Mouse (Mus musculus) liver, adult 2 months (tissue): ENCODE results near the gene Fga. TPM values are rescaled to one million over a fixed set of nuclear protein-coding genes. Genes with fewer than 3 reads are reported as not detected.
A peak's percentile ranks its signal among the peaks of the same experiment; 100 is the strongest.

Experiments used
- DNase-seq: peaks from one replicate; pipeline ENCODE4 v3.0.0-alpha.2; 2011; ENCODE audit warnings: low read depth, low spot score; ENCODE audit errors: extremely low read depth
- H3K27ac ChIP-seq: fragments of 200-500 bp; replicated peaks from 2 replicates; pipeline ENCODE4 v1.5.1; 2012; ENCODE audit warnings: low read depth, mild to moderate bottlenecking, control low read depth, inconsistent platforms, low read length; ENCODE audit not compliant: insufficient read depth
- H3K27me3 ChIP-seq: fragments of 200-500 bp; 2 replicates; pipeline ENCODE4 v1.6.1; 2012; ENCODE audit warnings: mild to moderate bottlenecking, moderate library complexity, low read length, inconsistent platforms; ENCODE audit not compliant: control insufficient read depth, insufficient read depth
- H3K36me3 ChIP-seq: fragments of 200-500 bp; 2 replicates; pipeline ENCODE4 v1.6.1; 2012; ENCODE audit warnings: low read length, inconsistent platforms; ENCODE audit not compliant: control insufficient read depth, insufficient read depth
- H3K4me1 ChIP-seq: fragments of 200-500 bp; 2 replicates; pipeline ENCODE4 v1.6.1; 2011; ENCODE audit warnings: low read length; ENCODE audit not compliant: control insufficient read depth, insufficient read depth
- H3K4me3 ChIP-seq: fragments of 200-500 bp; 2 replicates; pipeline ENCODE4 v1.5.1; 2011; ENCODE audit warnings: low read depth, mild to moderate bottlenecking, control low read depth, low read length, moderate library complexity; ENCODE audit not compliant: insufficient read depth
- H3K79me2 ChIP-seq: fragments of 200-500 bp; 2 replicates; pipeline ENCODE4 v1.6.1; 2012; ENCODE audit warnings: inconsistent platforms, mild to moderate bottlenecking, low read length, moderate library complexity; ENCODE audit not compliant: control insufficient read depth, insufficient read depth
- H3K9ac ChIP-seq: fragments of 200-500 bp; 2 replicates; pipeline ENCODE4 v1.6.1; 2012; ENCODE audit warnings: low read depth, mild to moderate bottlenecking, control low read depth, inconsistent platforms, low read length
- CTCF ChIP-seq: fragments of 200-500 bp; IDR thresholded peaks from 2 replicates; pipeline ENCODE4 v1.5.1; 2011; ENCODE audit warnings: low read depth, low read length, control low read depth
- POLR2A ChIP-seq: fragments of 200-500 bp; IDR thresholded peaks from 2 replicates; pipeline ENCODE4 v1.6.1; 2011; ENCODE audit warnings: low read length, control low read depth; ENCODE audit not compliant: insufficient read depth; ENCODE audit errors: extremely low read depth
- WGBS: fragments of 180-500 bp; shearing (Covaris S2); methylation state at CpG from one replicate; pipeline ENCODE4 v1.1.7; 2018; 5-methylcytosine and 5-hydroxymethylcytosine counted together
- polyA plus RNA-seq: library from polyadenylated mRNA; depleted of rRNA; stranded (reverse); fragments of >200 nt; gene quantifications from 2 replicates; pipeline ENCODE4 v1.2.3, GENCODE M21; 2012
- total RNA-seq: library from RNA; depleted of rRNA; stranded (reverse); fragments of >200 nt; gene quantifications from 2 replicates; pipeline ENCODE4 v1.2.3, GENCODE M21; 2014

The Fga gene
- total and polyA plus RNA-seq, 2 experiments, result 984 to 3,320 TPM

DNA sequence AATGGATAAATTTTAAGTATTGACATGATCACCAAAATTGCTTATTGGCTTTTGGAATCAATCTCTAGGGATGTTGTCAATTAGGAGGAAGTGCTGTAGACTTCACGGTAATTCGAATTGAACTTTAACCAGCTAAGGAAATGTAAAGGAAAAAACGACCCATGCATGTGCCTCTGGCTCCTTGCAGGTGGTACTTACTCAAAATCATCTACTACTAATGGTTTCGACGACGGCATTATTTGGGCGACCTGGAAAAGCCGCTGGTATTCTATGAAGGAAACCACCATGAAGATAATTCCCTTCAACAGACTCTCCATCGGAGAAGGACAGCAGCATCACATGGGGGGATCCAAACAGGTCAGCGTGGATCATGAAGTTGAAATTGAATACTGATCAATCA is 11.9 kb upstream of the Fga start:
- Histone ChIP-seq H3K36me3 (peaks cover 48% of the 10 kb centered on the region), H3K4me1 (no peaks in the 10 kb centered on the region; the same call in 1 of the 2 replicates), H3K9ac (no peak overlapping the region), H3K79me2 (no peaks in the 10 kb centered on the region; the same call in 1 of the 2 replicates), H3K4me3 (peak overlapping the region; percentile 60; the same call in 1 of the 2 replicates), H3K27ac (no peak overlapping the region; the same call in 1 of the 2 replicates), H3K27me3 (no peaks in the 10 kb centered on the region)
- no peak for DNase-seq
- TF ChIP-seq CTCF (no peak), POLR2A (no peak)
- 25% methylated on average over 10 of the region's 10 CpGs for WGBS

DNA sequence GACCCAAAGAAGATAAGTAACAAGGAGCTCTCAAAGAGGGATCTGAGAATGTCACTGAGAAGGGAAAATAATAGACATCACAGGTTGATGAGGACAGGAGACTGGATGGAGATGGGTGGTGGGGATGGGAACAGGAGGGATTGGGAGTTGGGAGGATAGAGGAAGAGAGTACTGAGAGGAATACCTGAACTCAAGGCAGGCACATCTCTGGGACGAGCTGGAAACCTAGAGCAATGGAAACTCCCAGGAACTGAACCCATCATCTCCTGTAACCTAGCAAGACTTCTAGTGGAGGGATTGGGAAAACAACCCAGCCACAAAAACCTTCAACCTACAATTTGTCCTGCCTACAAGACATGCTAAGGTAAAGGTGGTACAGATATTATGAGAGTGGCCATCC is 9.6 kb upstream of the Fga start:
- no peak for TF ChIP-seq CTCF
- TF ChIP-seq POLR2A, result no peak
- H3K27ac ChIP-seq, result no peak overlapping the region
- 9% methylated on average over 1 of the region's 1 CpGs for WGBS

DNA sequence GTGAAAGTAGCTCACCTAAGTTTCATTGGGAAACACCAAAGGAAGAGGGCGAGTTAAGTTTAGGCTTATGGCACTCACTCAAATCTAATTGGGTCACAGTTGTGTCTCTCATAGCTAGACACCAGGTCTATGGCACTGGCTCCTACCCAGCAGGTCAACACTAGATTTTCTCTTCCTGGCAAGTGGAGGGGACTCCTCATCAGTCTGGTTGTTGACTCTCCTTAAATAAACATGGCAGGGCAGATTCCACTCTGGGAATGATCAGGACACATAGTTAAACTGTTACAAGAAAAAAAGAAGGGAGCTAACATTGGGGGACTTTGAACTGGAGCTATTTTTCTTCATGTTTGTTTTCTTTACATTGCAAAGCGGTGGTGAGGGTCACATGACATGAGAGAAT is 5.5 kb upstream of the Fga start:
- Histone ChIP-seq H3K79me2 (no peaks in the 10 kb centered on the region), H3K4me1 (peaks cover 25% of the 10 kb centered on the region), H3K4me3 (no peak overlapping the region), H3K9ac (no peak overlapping the region), H3K27ac (peak overlapping the region; percentile 84), H3K27me3 (no peaks in the 10 kb centered on the region), H3K36me3 (no peaks in the 10 kb centered on the region)
- WGBS, result 28% methylated on average over 2 of the region's 2 CpGs
- DNase-seq, result peak; percentile 100
- TF ChIP-seq POLR2A, result no peak
- TF ChIP-seq CTCF, result no peak

More for the DNA sequence above, 9.6 kb upstream of the Fga start:
- peak; percentile 72 for DNase-seq
- H3K4me3 ChIP-seq, result no peak overlapping the region
- H3K4me1 ChIP-seq, result peaks cover 9% of the 10 kb centered on the region
- H3K27me3 ChIP-seq, result no peaks in the 10 kb centered on the region
- peaks cover 30% of the 10 kb centered on the region for H3K36me3 ChIP-seq
- H3K79me2 ChIP-seq, result no peaks in the 10 kb centered on the region
- H3K9ac ChIP-seq, result no peak overlapping the region

DNA sequence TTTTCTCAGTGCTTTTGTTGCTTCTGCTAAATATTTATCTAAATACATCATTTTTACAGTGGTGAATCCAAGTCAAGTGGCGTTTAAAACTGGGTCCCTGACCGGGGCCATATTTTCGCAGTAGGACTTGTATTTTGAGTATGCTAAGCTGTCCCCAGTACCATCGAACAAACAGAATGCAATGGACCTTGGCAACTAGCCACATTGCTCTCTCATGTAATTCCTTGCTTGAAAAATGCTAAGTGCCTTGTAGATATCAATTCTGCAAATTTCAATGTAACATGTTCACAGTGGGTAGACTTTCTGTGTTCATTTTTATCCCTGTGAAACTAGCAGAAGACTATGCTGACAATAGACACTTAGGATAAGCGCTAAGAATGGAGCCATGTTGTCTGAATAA is 4.7 kb upstream of the Fga start:
- peak; percentile 84 for DNase-seq
- H3K9ac ChIP-seq, result no peak overlapping the region
- 33% methylated on average over 5 of the region's 5 CpGs for WGBS
- H3K4me1 ChIP-seq, result peaks cover 26% of the 10 kb centered on the region
- TF ChIP-seq CTCF, result no peak
- no peaks in the 10 kb centered on the region for H3K27me3 ChIP-seq
- H3K27ac ChIP-seq, result peak overlapping the region; percentile 84
- no peak overlapping the region for H3K4me3 ChIP-seq
- no peaks in the 10 kb centered on the region for H3K79me2 ChIP-seq
- H3K36me3 ChIP-seq, result no peaks in the 10 kb centered on the region

DNA sequence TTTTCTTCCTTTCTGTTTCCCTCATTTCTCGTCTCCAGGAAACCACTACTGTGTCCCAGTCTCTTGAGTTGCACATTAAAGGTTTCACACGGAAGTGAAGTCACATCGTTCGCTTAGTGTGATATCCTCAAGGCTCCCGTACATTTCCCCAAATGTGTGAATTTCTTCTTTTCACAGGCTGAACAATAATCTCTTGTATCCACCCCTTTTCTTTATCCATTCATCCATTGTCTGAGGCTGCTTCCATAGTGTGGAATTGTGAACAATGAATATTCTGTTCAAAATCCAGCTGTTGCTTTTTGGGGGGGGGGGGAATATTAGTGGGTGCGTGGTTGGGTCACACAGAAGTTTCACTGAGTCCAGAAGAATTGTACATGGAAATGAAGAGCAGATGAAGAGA is 840 bp upstream of the Fga start:
- no peaks in the 10 kb centered on the region for H3K27me3 ChIP-seq
- peak overlapping the region; percentile 73 for H3K27ac ChIP-seq
- 72% methylated on average over 6 of the region's 6 CpGs for WGBS
- H3K79me2 ChIP-seq, result no peaks in the 10 kb centered on the region; the same call in 1 of the 2 replicates
- no peak overlapping the region for H3K4me3 ChIP-seq
- H3K36me3 ChIP-seq, result peaks cover 26% of the 10 kb centered on the region
- TF ChIP-seq CTCF, result no peak
- H3K4me1 ChIP-seq, result peaks cover 29% of the 10 kb centered on the region
- H3K9ac ChIP-seq, result no peak overlapping the region
- no peak for DNase-seq

DNA sequence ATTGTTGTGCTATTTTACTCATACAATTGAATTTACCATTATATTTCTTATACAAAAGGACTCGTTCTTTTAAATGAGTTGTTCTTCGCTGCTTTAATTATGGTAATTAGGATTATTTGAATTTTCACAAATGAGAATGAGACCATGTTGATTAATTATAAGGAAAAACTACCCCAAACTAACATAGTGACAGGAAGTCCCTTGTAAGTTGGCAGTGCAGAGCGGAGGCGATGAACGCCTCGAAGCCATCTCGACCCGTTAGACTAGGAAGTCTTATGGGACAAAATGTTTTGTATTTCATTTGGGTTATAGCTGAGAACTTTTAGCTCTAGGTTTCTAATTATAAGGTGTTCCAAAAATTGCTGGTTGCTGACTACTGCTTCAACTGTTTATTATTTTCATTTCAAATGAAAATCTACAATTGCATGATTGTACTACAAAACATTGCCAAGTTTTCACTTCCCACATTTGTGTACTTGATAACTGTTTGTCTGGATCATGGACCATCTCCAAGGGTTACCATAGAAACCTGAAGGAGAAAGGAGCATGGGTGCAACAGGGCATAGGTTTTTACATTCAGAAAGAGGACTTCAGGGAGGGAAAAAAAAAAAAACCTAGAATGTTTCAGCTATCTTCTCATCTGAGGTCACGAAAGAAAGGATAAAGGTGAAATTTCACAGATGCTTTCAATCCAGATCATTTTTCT is 1.8 kb downstream of the Fga start:
- Histone ChIP-seq H3K9ac (peak overlapping the region; percentile 89), H3K4me3 (peak overlapping the region; percentile 79), H3K36me3 (peaks cover 52% of the 10 kb centered on the region), H3K27me3 (no peaks in the 10 kb centered on the region), H3K27ac (peak overlapping the region; percentile 68; the same call in 1 of the 2 replicates), H3K79me2 (no peaks in the 10 kb centered on the region; the same call in 1 of the 2 replicates), H3K4me1 (peaks cover 21% of the 10 kb centered on the region)
- peak; percentile 82 for DNase-seq
- 16% methylated on average over 9 of the region's 9 CpGs for WGBS
- TF ChIP-seq POLR2A (no peak), CTCF (no peak)
